Comparison of ENCODE assay signal across 25 mouse cellular contexts in the genomic region with DNA sequence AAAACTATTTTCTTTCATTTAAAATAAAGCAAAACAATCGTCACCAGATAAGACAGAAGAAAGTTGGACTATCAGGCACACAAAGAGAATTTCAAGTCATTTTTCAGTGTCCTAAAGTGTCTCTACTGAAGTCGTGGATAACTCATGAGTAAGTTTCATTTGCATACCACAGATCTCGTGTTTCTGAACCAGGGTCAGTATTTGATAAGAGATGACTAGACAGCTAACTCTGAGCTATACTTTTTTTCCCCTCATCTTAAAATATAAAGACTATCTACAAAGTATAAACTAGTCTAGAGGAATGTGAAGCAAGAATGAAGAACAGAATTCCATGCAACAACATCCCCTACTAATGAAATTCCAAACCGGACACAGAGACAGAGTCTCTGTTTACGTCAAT.
"Had no signal": no experiment of that assay in that cellular context is flagged by ENCODE, and none has a peak within 500 bp of the region (broad histone marks: within the 10 kb centered on the region; RNA-seq: fewer than 3 reads in every experiment).

No protein-coding gene starts in this region.

- H3K4me3 ChIP-seq: embryonic facial prominence, embryonic 10.5 days; embryonic facial prominence, embryonic 12.5 days; embryonic facial prominence, embryonic 13.5 days; embryonic facial prominence, embryonic 15.5 days; erythroblast, embryonic 14.5 days; forebrain, embryonic 10.5 days; forebrain, embryonic 12.5 days; forebrain, embryonic 13.5 days; forebrain, embryonic 15.5 days; gastrocnemius, adult 2 months; heart, adult 2 months had no signal

- H3K4me2 ChIP-seq: embryonic facial prominence, embryonic 12.5 days; embryonic facial prominence, embryonic 13.5 days; embryonic facial prominence, embryonic 15.5 days; forebrain, embryonic 12.5 days; forebrain, embryonic 13.5 days; forebrain, embryonic 15.5 days had no signal

- DNase-seq: cerebellum, adult 9-10 months; cerebellum, adult 9-11 months; cerebellum, postnatal 10 days; cerebellum, postnatal 14 days; cerebellum, postnatal 25 days; cerebellum, postnatal 36 days; embryo, embryonic 11 days; forebrain, postnatal 0 days; gastrocnemius, adult 2 months; gastrocnemius, postnatal 10 days; gastrocnemius, postnatal 14 days; gastrocnemius, postnatal 25 days; gastrocnemius, postnatal 36 days; heart, adult 11 months; heart, adult 18-20 months; heart, adult 2 months had no signal

- H3K4me1 ChIP-seq: embryonic facial prominence, embryonic 10.5 days; embryonic facial prominence, embryonic 12.5 days; embryonic facial prominence, embryonic 13.5 days; embryonic facial prominence, embryonic 15.5 days; forebrain, embryonic 10.5 days; forebrain, embryonic 12.5 days; forebrain, embryonic 13.5 days; forebrain, embryonic 15.5 days had no signal

- H3K27ac ChIP-seq: embryonic facial prominence, embryonic 10.5 days; embryonic facial prominence, embryonic 12.5 days; embryonic facial prominence, embryonic 13.5 days; embryonic facial prominence, embryonic 15.5 days; forebrain, embryonic 10.5 days; forebrain, embryonic 12.5 days; forebrain, embryonic 13.5 days; forebrain, embryonic 15.5 days; gastrocnemius, adult 2 months; heart, adult 2 months had no signal

- H3K27me3 ChIP-seq: embryonic facial prominence, embryonic 12.5 days; embryonic facial prominence, embryonic 13.5 days; embryonic facial prominence, embryonic 15.5 days; forebrain, embryonic 12.5 days; forebrain, embryonic 13.5 days; forebrain, embryonic 15.5 days had no signal

- H3K9me3 ChIP-seq: embryonic facial prominence, embryonic 10.5 days; embryonic facial prominence, embryonic 12.5 days; embryonic facial prominence, embryonic 13.5 days; embryonic facial prominence, embryonic 15.5 days; forebrain, embryonic 10.5 days; forebrain, embryonic 12.5 days; forebrain, embryonic 13.5 days; forebrain, embryonic 15.5 days had no signal

- H3K9ac ChIP-seq: embryonic facial prominence, embryonic 12.5 days; embryonic facial prominence, embryonic 13.5 days; embryonic facial prominence, embryonic 15.5 days; forebrain, embryonic 12.5 days; forebrain, embryonic 13.5 days; forebrain, embryonic 15.5 days; forebrain, postnatal 0 days had no signal
